Mouse (Mus musculus) layer of hippocampus, adult 2 months (tissue): ENCODE results near the gene Mylpf. TPM values are rescaled to one million over a fixed set of nuclear protein-coding genes. Genes with fewer than 3 reads are reported as not detected.
A peak's percentile ranks its signal among the peaks of the same experiment; 100 is the strongest.

Source experiments
- DNase-seq, 2 experiments: peaks; one replicate each; pipeline ENCODE4 v3.0.0; 2022; ENCODE audit warnings: low spot score in 2 of 2
- H3K27ac ChIP-seq: fragments of 200-600 bp; 2 replicates; pipeline ENCODE4 v1.8.1; 2022
- H3K4me3 ChIP-seq: fragments of 200-600 bp; 2 replicates; pipeline ENCODE4 v1.8.1; 2022; ENCODE audit warnings: mild to moderate bottlenecking
- CTCF ChIP-seq: fragments of 200-600 bp; conservative IDR thresholded peaks from 2 replicates; pipeline ENCODE4 v1.8.1; 2022; ENCODE audit warnings: antibody characterized with exemption, mild to moderate bottlenecking, moderate library complexity
- total RNA-seq, 2 experiments: library from RNA; stranded (reverse); gene quantifications; 2 replicates each; pipeline ENCODE4 v1.2.3; 2021

Mylpf gene
- total RNA-seq, 2 experiments from 2014 or later, result 1.3 to 1.9 TPM

DNA sequence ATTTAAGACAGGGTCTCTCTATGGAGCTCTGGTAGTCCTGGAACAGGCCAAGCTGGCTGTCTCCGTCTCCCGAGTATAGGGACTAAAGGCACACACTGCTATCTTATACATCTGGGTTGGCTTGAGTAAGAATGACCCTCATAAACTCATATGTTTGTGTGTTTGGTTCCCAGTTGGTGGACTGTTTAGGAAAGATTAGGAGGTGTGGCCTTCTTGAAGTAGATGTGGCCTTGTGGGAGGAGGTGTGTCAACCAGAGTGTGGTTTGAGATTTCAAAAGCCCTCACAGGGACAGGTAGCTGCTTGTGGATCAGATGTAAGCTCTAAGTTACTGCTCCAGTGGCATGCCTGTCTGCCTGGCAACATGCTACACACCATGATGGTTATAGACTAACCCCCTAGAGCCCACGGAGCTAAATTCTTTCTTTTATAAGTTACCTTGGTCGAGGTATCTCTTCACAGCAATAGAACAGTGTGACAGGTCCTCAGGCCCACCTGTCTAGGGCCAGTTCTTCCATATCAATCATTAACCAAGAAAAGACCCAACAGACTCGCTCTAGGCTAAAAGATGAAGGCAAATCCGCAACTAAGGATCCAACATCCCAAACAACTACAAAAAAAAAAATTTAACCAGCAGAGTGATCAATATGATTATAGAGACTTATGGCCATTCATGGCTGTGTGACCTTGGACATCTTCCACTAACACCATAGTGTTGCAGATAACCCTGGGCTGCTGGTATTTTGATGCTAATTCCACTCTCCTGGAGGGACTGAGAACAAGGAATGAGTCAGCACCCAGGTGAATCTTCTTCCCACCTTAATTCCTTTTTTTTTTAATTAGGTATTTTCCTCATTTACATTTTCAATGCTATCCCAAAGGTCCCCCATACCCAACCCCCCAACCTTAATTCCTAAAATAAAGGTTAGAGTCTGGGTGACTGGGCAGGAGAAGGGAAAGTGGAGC is 15.1 kb downstream of the Mylpf start:
- Histone ChIP-seq H3K4me3 (no peak overlapping the region), H3K27ac (no peak overlapping the region)
- no peak for DNase-seq
- TF ChIP-seq CTCF, result no peak

- no peak overlapping the region for H3K27ac ChIP-seq
- DNase-seq, result no peak
- no peak overlapping the region for H3K4me3 ChIP-seq
- no peak for TF ChIP-seq CTCF
Observed at GRCm38 (mm10) chr7:127224616-127225015, 15.9 kb downstream of the Mylpf start.

DNA sequence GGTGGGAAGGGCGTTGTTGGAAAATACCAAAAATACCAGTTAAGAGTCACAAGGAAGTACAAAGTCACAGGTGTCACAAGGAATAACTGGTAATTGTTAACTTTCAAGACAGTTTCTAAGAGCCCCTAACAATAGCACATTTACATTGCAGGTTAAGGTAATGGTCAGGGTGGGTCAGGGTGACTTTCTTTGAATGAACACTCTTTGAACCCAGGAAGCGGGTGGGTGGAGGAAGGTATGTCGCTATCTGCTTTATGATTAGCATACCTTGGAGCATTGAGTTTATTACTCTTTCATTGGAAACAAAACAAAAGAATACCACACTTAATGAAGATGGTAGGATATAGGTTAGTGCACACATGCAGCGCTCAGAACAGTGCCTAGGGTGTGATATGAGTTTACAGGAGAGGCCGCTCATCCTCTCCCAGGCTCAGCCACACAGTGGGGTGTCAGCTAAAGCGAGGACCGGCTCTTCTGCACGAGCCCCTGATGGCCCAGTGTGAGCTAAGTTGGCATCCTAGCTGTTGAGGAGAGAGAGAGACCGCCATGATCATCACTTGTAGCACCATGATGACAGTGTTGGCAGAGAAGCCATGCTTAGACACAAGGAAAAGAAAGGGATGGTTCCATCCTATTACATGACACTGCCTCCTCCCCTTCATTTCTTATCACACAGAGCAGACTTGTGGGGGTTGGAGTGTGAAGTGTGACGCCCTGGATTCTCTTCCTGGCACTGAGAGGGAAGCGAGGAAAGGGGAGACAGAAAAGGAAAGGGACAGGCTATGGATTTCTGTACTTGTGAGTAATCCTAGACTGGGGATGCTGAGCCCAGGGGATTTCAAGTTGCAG is 16.7 kb downstream of the Mylpf start:
- Histone ChIP-seq H3K27ac (no peak overlapping the region), H3K4me3 (no peak overlapping the region)
- no peak for TF ChIP-seq CTCF
- DNase-seq, result no peak

GRCm38 (mm10) chr7:127228615-127229303 is 20.1 kb downstream of the Mylpf start:
- Histone ChIP-seq H3K4me3 (no peak overlapping the region), H3K27ac (0 out of 2 replicates have a peak overlapping the region, but pooled peaks have one; percentile 11)
- peak; percentile 81 to 89 for DNase-seq
- TF ChIP-seq CTCF, result peak; percentile 91

DNA sequence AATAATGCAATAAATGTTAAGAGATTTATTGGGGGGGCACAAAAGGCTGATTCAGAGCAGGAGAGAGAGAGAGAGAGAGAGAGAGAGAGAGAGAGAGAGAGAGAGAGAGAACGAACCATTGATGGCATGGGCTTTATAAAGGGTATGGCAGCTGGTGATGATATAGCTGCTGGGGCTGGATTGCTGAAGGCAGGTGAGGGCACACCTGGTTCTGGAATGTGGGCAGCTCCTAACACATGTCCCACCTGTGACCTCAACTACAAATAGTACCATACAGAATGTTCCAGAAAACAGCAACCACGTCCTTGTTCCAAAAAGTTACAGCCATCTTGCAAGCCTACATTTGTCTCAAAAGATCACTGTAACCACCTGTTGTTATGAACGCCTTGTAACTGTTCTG is 22.7 kb downstream of the Mylpf start:
- H3K27ac ChIP-seq, result peak overlapping the region; percentile 95; the same call in 1 of the 2 replicates

DNA sequence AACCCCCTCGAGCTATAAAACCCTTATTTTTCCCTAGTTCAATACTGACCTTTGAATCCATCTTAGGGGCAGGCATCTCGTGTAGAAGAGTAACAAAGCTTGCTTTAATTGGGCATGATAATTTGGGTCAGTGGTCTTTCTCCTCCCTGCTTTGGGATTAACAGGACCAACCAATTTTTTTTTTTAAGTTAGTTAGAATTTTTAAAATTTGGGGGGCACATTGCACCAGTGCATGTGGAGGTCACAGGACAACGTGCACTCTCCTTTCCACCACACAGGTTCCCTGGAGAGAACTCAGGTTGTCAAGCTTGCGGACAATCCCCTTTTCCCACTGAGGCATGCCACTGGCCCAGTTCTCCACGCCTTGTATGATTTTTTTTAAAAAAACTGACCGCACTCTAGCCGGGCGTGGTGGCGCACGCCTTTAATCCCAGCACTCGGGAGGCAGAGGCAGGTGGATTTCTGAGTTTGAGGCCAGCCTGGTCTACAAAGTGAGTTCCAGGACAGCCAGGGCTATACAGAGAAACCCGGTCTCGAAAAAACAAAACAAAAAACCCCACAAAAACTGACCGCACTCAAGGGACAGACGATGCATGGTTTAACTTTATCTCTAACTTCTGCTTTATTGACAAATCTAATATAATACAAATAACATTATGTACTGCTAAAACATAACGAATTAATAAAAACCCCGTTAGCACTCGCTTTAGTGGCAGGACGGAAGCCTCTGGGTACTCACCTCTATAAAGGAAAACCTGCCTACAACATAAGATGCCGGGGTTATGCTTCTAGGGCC is 23.3 kb downstream of the Mylpf start:
- TF ChIP-seq CTCF, result no peak
- no peak for DNase-seq
- Histone ChIP-seq H3K4me3 (peak overlapping the region; percentile 88), H3K27ac (peak overlapping the region; percentile 95)

More for the DNA sequence above, 22.7 kb downstream of the Mylpf start:
- DNase-seq, result no peak
- H3K4me3 ChIP-seq, result peak overlapping the region; percentile 88
- TF ChIP-seq CTCF, result no peak

GRCm38 (mm10) chr7:127232622-127233367 is 24.1 kb downstream of the Mylpf start, which contains the start of the genes Zfp553 and Sept1:
Gene Zfp553 (plus strand): TSS chr7:127233061.
Gene Sept1 (minus strand): TSS chr7:127233130.
- Histone ChIP-seq H3K4me3 (peak within 1 kb of the TSS; percentile 88), H3K27ac (peak within 1 kb of the TSS; percentile 95)
- DNase-seq, result peak; percentile 80 to 82
- no peak for TF ChIP-seq CTCF

DNA sequence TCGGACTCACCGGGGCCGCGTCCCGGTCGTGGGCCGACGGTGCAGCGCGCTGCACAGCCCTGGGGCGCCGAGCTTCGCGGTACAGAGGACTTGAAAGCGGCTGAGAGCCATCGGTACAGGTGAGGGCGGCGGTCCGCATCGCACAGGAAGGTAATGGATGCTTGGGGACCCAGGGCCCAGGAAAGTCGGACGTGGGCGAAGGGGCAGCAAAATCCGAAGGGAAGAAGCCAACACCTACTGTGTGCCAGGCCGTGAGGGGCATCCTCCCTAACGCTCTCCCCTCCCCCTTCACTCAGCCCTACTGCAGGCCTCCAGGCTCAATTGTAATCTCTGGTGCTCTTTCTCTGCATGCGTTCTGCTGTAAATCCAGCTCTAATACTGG is 24.7 kb downstream of the Mylpf start:
- Histone ChIP-seq H3K27ac (peak overlapping the region; percentile 95), H3K4me3 (peak overlapping the region; percentile 88)
- no peak for TF ChIP-seq CTCF
- DNase-seq, result no peak

DNA sequence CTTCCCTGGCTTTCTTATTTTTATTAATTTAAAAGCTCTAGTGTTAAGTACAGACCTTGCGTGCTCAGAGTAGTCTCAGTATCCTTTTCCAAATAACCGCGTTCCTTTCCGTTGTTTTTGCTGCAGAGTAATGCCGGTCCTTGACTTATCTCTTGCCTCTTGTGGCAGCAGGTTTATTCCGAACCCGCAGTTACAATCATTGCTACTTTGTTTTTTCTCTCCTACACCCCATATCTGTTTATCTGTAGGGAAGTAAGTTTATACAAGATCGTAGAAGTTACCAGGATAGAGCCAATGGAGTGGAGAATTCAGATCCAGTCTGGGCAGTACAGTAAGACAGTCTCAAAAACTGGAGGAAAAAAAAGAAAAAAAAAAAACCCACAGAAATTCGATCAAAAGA is 25.1 kb downstream of the Mylpf start:
- peak overlapping the region; percentile 88 for H3K4me3 ChIP-seq
- peak overlapping the region; percentile 95 for H3K27ac ChIP-seq
- TF ChIP-seq CTCF, result no peak
- no peak for DNase-seq

GRCm38 (mm10) chr7:127234777-127235176 is 26.1 kb downstream of the Mylpf start:
- no peak for DNase-seq
- TF ChIP-seq CTCF, result no peak
- Histone ChIP-seq H3K27ac (no peak overlapping the region), H3K4me3 (no peak overlapping the region)

DNA sequence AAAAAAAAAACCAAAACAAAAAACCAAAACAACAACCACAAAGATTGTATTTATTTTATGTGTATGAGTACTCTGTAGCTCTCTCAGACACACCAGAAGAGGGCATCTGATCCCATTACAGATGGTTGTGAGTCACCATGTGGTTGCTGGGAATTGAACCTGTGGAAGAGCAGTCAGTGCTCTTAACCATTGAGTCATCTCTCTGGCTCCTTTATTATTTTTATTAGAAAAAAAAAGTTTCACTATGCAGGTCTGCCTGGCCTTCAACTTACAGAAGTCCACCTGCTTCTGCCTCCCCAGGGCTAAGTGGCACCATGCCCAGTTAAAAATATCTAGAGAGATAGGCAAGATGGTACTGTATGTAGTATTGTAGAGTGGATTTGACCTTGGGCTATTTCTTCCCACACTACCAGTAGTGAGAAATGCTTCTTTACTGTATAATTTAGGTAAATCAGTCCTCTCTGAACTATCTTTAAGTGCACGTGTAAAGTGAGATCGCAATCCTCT is 34.7 kb downstream of the Mylpf start:
- H3K4me3 ChIP-seq, result peak overlapping the region; percentile 84
- peak overlapping the region; percentile 96 for H3K27ac ChIP-seq
- DNase-seq, result no peak
- TF ChIP-seq CTCF, result peak; percentile 27; the same call in 1 of the 2 replicates
